Mouse (Mus musculus): ENCODE measurements at regions not wholly inside any gene's neighbourhood (a gene's known extent, or its start where the extent isn't known, plus 50 kb on each side); places are given as distances from the start of the nearest gene placed in this dataset.

- TF ChIP-seq CTCF (IDR thresholded peaks at IDR 0.05; ENCODE audit: low read depth) (no peak), EP300 (IDR thresholded peaks at IDR 0.05; ENCODE audit: low read depth) (no peak)
These were observed 74.0 kb upstream of the Naf1 start for GRCm38 (mm10) chr8:66785996-66786395.

All from heart, postnatal 0 days (tissue).